Mouse (Mus musculus): ENCODE data around the gene Ldha.

DNA sequence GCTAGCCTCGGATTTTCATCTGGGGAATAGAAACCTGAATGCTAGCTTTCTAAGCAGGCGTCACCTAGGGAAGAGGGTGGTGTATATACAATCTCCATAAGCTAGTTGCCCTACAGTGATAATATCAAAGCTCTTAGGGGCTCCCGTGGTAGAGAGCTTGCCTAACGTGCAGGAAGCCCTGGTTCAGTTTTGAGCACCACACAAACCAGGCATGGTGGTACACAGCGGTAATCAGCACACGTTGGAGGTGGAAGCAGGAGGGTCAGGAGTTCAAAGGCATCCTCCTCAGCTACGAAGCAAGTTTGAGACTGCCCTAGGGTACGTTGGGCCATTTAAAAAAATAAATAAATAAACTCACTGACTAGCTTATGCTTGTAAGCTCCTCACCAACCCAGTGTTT is 9.6 kb upstream of the Ldha start:
- TF ChIP-seq CTCF (IDR thresholded peaks at IDR 0.05; ENCODE audit: insufficient read depth, low read length) (no peak), POLR2A (IDR thresholded peaks at IDR 0.05; ENCODE audit: borderline replicate concordance, extremely low read depth, low read depth, low read length) (no peak)

All from lung, adult 2 months (tissue).